Mouse (Mus musculus) C2C12 (cell line): ENCODE results near the gene Ttc12.

Experiments
- CEBPB ChIP-seq: IDR thresholded peaks from one replicate; pipeline ENCODE4 v1.6.1; 2011; ENCODE audit warnings: low read depth, mild to moderate bottlenecking, control low read depth, moderate library complexity
- CTCF ChIP-seq: IDR thresholded peaks from one replicate; pipeline ENCODE4 v1.5.1; 2011; ENCODE audit not compliant: control insufficient read depth, insufficient read depth, insufficient read length
- MAX ChIP-seq: IDR thresholded peaks from one replicate; pipeline ENCODE4 v1.6.1; 2011; ENCODE audit warnings: mild to moderate bottlenecking, control low read depth
- MYOD1 ChIP-seq: IDR thresholded peaks from one replicate; pipeline ENCODE4 v1.6.1; 2011; ENCODE audit warnings: low read depth; ENCODE audit not compliant: control insufficient read depth, insufficient read length
- MYOG ChIP-seq: IDR thresholded peaks from one replicate; pipeline ENCODE4 v1.6.1; 2011; ENCODE audit not compliant: control insufficient read depth, insufficient read length; ENCODE audit errors: extremely low read depth
- USF1 ChIP-seq: IDR thresholded peaks from one replicate; pipeline ENCODE4 v1.6.1; 2011; ENCODE audit warnings: low read depth, mild to moderate bottlenecking, control low read depth, moderate library complexity

- no peak for TF ChIP-seq CTCF
- no peak for TF ChIP-seq MAX
- TF ChIP-seq CEBPB: no peak
- no peak for TF ChIP-seq MYOG
- TF ChIP-seq MYOD1: no peak
- TF ChIP-seq USF1: no peak
Measured at GRCm38 (mm10) chr9:49507829-49508585, 22.0 kb upstream of the Ttc12 start.
